Mouse (Mus musculus) limb, embryonic 12.5 days (tissue): ENCODE measurements around the gene Senp3. TPM values are rescaled to one million over a fixed set of nuclear protein-coding genes. Genes with fewer than 3 reads are reported as not detected.

Experiments used
- ATAC-seq: fragments of 200-750 bp; cut with Nextera tagmentation; 2 replicates; pipeline ENCODE4 v1.8.0; 2017; ENCODE audit warnings: low read depth, moderate TSS enrichment; ENCODE audit not compliant: insufficient number of reproducible peaks, insufficient read depth, low FRiP score, low TSS enrichment
- H3K27ac ChIP-seq: fragments of 300-500 bp; sonication (generic); 2 replicates; pipeline ENCODE4 v1.5.1; 2016; ENCODE audit warnings: mild to moderate bottlenecking, moderate library complexity
- H3K27me3 ChIP-seq: fragments of 300-500 bp; sonication (generic); 2 replicates; pipeline ENCODE4 v1.6.1; 2016; ENCODE audit warnings: mild to moderate bottlenecking, moderate library complexity
- H3K36me3 ChIP-seq: fragments of 300-500 bp; sonication (generic); 2 replicates; pipeline ENCODE4 v1.6.1; 2016; ENCODE audit warnings: mild to moderate bottlenecking, moderate library complexity
- H3K4me1 ChIP-seq: fragments of 300-500 bp; sonication (generic); replicated peaks from 2 replicates; pipeline ENCODE4 v1.6.1; 2016
- H3K4me2 ChIP-seq: fragments of 300-500 bp; sonication (generic); 2 replicates; pipeline ENCODE4 v1.6.1; 2016; ENCODE audit warnings: mild to moderate bottlenecking, moderate library complexity
- H3K4me3 ChIP-seq: fragments of 300-500 bp; sonication (generic); replicated peaks from 2 replicates; pipeline ENCODE4 v1.5.1; 2016; ENCODE audit warnings: mild to moderate bottlenecking
- H3K9ac ChIP-seq: fragments of 300-500 bp; sonication (generic); replicated peaks from 2 replicates; pipeline ENCODE4 v1.6.1; 2016; ENCODE audit warnings: mild to moderate bottlenecking, moderate library complexity
- H3K9me3 ChIP-seq: fragments of 300-500 bp; sonication (generic); 2 replicates; pipeline ENCODE4 v1.6.1; 2016; ENCODE audit warnings: mild to moderate bottlenecking, moderate library complexity
- WGBS: fragments of 180-500 bp; shearing (Covaris S2); methylation state at CpG from one replicate; pipeline ENCODE4 v1.1.7; 2016; 5-methylcytosine and 5-hydroxymethylcytosine counted together
- polyA plus RNA-seq: library from polyadenylated mRNA; unstranded; fragments of >200 nt; fragmentation: Nextera tagmentation; extraction: Ambion mirVana; gene quantifications from 2 replicates; pipeline ENCODE4 v1.2.1, GENCODE M21; 2016

The Senp3 gene
- polyA plus RNA-seq, 1 experiment from 2014 or later = 140 TPM

DNA sequence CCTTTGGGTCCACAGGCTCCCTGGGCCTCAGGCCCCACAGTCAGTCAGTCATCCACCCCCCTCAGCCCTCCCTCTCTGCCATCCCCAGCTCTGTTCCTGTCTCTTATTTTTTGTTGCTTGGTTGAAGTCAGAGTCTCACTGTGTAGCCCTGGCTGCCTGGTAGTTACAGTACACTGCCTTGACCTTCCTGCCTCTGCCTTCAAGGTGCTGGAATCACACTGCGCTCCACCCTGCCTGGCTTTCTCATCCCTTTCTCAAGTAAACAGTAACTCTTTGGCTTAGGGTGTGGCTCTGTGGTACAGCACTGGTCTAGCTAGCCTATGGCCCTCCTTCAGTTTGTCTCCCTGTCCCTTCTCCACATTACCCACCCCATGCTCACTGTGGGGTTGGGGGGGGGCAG lies 8.0 kb upstream of the Senp3 start:
- Histone ChIP-seq H3K36me3 (no peaks in the 10 kb centered on the region), H3K4me2 (no peak overlapping the region), H3K27ac (no peak overlapping the region), H3K9me3 (no peaks in the 10 kb centered on the region), H3K4me3 (no peak overlapping the region), H3K9ac (no peak overlapping the region), H3K4me1 (peaks cover 8% of the 10 kb centered on the region; the same call in 1 of the 2 replicates), H3K27me3 (no peaks in the 10 kb centered on the region)
- 91% methylated on average over 1 of the region's 1 CpGs for WGBS
- no peak for ATAC-seq

DNA sequence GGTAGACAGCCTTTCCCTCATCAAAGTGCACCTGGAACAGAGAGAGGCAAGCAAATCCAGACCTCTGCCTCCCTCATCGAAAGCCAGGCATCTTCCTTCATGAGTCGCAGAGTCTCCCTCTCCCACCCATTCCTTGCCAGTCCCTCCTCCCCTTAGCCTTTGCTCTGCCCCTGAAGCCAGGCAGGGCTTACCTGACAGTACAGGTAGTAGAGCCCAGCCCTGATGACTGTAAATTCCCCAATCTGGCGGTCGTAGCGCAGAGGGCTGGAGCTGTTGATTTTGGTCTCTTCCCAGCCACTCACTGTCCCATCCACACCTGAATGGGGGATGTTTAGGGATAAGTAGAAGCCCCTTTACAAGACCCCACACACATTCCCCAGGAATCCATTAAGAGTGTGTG lies 5.2 kb upstream of the Senp3 start:
- Histone ChIP-seq H3K9ac (no peak overlapping the region), H3K9me3 (no peaks in the 10 kb centered on the region), H3K4me2 (peak overlapping the region; percentile 2; the same call in 1 of the 2 replicates), H3K27ac (no peak overlapping the region), H3K4me1 (peaks cover 20% of the 10 kb centered on the region), H3K4me3 (no peak overlapping the region), H3K27me3 (no peaks in the 10 kb centered on the region), H3K36me3 (no peaks in the 10 kb centered on the region)
- no peak for ATAC-seq
- WGBS = 47% methylated on average over 5 of the region's 5 CpGs

DNA sequence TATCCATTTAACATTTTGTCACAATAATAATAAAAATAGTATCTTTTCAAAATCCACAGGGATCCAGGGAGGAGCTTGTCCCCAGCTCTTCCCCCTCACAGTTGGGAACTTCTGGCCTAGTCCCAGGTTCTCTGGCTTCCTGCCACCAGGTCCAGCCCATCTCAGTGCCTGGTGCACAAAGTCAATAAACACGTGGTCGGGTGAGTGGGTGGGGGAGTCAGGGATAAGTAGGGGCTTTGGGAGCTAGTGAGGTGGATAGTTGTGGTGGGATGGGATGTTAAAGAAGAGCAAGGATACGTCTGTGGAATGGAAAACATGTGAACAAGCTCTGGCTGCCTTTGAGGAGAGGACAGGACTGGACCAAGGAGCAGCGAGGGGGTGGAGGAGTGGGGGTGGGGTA lies 4.5 kb upstream of the Senp3 start:
- H3K9ac ChIP-seq = no peak overlapping the region; the same call in 1 of the 2 replicates
- H3K4me1 ChIP-seq = peaks cover 20% of the 10 kb centered on the region
- H3K27me3 ChIP-seq = no peaks in the 10 kb centered on the region
- H3K4me3 ChIP-seq = no peak overlapping the region
- H3K27ac ChIP-seq = no peak overlapping the region
- 15% methylated on average over 4 of the region's 4 CpGs for WGBS
- no peaks in the 10 kb centered on the region for H3K36me3 ChIP-seq
- ATAC-seq = no peak
- H3K9me3 ChIP-seq = no peaks in the 10 kb centered on the region
- 0 out of 2 replicates have a peak overlapping the region, but pooled peaks have one; percentile 2 for H3K4me2 ChIP-seq

DNA sequence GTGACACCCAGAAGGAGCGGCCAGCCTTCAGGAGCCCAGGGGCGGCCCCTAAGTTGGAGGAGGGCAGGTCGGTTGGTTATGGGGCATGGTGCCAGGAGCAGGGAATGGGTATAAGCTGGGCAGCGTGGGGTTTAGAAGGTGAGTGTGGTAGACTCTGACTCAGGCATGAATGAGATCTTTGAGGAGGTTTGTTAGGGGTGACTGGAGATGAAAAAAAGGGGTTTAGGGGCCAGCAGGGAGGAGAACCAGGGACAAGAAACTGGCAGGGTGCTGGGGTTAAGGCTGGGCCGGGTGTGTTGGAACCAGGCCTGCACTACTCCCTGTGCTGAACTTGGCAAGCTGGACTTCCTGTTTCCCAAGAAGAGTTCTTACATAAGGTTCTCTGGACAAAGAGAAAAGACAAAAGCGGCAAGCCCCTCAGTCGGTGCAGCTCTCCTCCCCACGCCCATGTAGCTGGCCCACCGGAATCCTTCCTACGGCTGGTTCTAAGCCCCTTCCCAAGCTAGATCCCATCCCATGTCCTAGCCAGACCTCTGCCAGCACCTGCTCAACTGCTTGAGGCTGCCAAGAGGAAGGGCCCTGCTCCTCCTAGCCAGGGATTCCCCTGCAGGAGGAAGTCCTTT lies 3.8 kb upstream of the Senp3 start, which contains the start of gene Tnfsf13:
TSS of gene Tnfsf13 (minus strand) at position 259 of the 623 bp plus-strand sequence.
- Histone ChIP-seq H3K27me3 (no peaks in the 10 kb centered on the region), H3K36me3 (no peaks in the 10 kb centered on the region; the same call in 1 of the 2 replicates), H3K4me3 (no peak within 1 kb of the TSS; the same call in 1 of the 2 replicates), H3K9ac (peak within 1 kb of the TSS; percentile 13; the same call in 1 of the 2 replicates), H3K27ac (0 out of 2 replicates have a peak within 1 kb of the TSS, but pooled peaks have one; percentile 14), H3K9me3 (no peaks in the 10 kb centered on the region), H3K4me2 (0 out of 2 replicates have a peak within 1 kb of the TSS, but pooled peaks have one; percentile 2), H3K4me1 (peaks cover 26% of the 10 kb centered on the region)
- no peak for ATAC-seq
- 87% methylated on average over 10 of the region's 10 CpGs for WGBS

DNA sequence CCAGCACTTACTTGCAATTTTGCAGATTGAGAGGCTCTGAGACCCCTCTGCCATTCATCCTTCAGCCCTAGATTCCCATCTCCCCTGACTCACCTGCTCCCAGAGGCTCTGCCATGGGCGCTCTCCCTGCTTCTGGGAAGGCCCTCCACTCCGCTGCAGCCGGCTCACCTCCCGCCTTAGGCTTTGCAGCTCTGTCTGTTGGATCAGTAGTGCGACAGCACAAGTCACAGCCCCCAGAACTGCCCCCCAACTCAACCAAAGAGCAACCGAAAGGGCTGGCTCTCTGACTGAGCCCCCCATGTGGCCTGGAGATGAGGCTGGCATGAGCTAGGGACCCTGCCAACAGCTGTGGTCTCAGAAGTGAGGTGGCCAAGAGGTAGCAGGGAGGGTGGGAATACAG lies 3.1 kb upstream of the Senp3 start:
- Histone ChIP-seq H3K9ac (0 out of 2 replicates have a peak overlapping the region, but pooled peaks have one; percentile 13), H3K27ac (no peak overlapping the region)
- 89% methylated on average over 6 of the region's 6 CpGs for WGBS

DNA sequence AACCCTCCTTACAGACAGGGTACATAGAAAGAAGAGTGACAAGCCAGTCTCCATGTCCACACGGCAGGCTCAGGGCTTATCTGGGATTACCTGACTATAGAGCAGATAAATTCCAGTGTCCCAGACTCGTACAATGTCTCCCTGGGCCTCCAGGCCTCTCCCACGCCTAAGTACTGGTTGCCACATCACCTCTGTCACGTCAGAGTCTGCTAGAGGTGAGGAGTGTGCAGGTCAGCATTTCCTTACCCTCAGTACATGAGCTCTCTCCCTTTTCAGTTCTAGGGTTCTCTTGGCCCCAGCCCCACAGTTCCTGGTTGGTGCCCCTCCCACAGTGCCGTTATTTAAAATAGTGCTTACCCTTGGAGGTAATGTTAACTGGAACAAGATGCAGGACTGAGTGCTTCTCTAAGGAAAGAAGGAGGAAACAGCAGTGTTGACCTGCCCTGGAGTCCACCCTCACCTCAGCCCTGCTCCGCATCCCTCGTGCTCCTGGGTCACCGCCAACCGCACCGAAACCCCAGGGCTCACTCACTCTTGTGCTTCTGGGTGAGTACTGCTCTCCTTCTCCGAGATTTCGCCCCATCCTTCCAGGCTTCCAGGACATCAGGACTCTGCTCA lies 2.4 kb upstream of the Senp3 start:
- Histone ChIP-seq H3K4me3 (no peak overlapping the region), H3K9ac (no peak overlapping the region), H3K9me3 (no peaks in the 10 kb centered on the region), H3K27me3 (no peaks in the 10 kb centered on the region), H3K27ac (no peak overlapping the region), H3K36me3 (peaks cover 12% of the 10 kb centered on the region), H3K4me2 (no peak overlapping the region), H3K4me1 (peaks cover 33% of the 10 kb centered on the region)
- WGBS = 82% methylated on average over 12 of the region's 12 CpGs
- ATAC-seq = no peak

More for the DNA sequence above, 3.1 kb upstream of the Senp3 start:
- H3K4me2 ChIP-seq = no peak overlapping the region
- H3K4me1 ChIP-seq = peaks cover 33% of the 10 kb centered on the region
- H3K9me3 ChIP-seq = no peaks in the 10 kb centered on the region
- H3K4me3 ChIP-seq = no peak overlapping the region; the same call in 1 of the 2 replicates
- ATAC-seq = no peak
- no peaks in the 10 kb centered on the region for H3K27me3 ChIP-seq
- H3K36me3 ChIP-seq = peaks cover 7% of the 10 kb centered on the region

DNA sequence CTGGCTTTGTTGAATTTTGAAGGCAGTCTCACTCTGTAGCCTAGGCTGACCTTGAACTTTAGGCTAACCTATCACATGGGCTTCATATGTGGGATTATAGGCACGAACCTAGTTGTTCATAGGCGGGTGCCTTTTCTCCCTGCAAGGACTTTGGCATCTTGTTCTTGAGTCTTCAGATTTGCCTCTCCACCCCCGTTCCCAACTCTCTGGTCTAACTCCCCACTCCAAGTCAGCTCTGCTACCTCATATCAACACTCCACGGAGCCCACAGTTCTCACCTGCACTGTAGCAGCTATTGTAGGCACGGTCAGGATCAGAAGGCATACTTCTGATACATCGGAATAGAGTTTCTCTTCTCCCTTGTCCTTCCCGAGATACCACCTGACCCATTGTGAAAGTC lies 1.7 kb upstream of the Senp3 start:
- Histone ChIP-seq H3K4me3 (no peak overlapping the region), H3K9ac (no peak overlapping the region)

DNA sequence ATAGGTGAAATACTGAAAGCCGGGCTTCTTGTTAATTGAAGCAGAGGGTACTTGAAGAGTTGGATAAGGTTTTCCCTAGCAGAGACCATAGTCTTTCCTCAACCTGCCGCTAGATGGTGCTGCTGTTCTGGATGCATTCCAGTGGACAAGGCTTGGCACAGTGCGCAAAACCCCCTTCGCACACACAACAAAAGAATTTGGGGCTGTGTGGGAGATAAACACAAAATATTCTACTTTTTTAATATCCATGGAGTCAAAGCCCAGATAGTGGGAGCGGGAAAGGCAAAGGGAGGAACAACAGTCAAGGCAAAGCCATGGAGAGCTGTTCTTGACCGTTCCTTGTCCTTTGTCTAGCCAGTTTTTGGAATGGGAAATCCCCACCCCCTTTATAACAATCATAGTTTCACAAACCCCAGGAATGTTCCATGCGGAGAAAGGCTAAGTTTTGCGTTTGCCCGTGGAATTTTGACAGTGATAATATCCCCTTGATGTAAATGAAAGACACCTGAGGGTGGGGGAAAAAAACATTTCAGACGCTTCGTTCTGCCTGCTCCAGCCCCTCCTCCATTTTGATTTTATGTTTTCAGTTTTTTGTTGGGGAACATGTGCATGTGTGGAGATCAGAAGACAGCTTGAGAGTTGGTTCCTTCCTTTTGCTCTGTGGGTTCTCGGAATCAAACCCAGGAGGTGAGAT lies 1.1 kb upstream of the Senp3 start:
- WGBS = 21% methylated on average over 12 of the region's 12 CpGs
- H3K4me2 ChIP-seq = peak overlapping the region; percentile 88
- ATAC-seq = no peak
- H3K9ac ChIP-seq = peak overlapping the region; percentile 83
- peaks cover 25% of the 10 kb centered on the region for H3K36me3 ChIP-seq
- peak overlapping the region; percentile 95 for H3K27ac ChIP-seq
- H3K4me3 ChIP-seq = 0 out of 2 replicates have a peak overlapping the region, but pooled peaks have one; percentile 86
- no peaks in the 10 kb centered on the region for H3K9me3 ChIP-seq
- peaks cover 33% of the 10 kb centered on the region for H3K4me1 ChIP-seq
- H3K27me3 ChIP-seq = no peaks in the 10 kb centered on the region

More for the DNA sequence above, 1.7 kb upstream of the Senp3 start:
- no peak for ATAC-seq
- H3K9me3 ChIP-seq = no peaks in the 10 kb centered on the region
- no peaks in the 10 kb centered on the region for H3K27me3 ChIP-seq
- peak overlapping the region; percentile 88; the same call in 1 of the 2 replicates for H3K4me2 ChIP-seq
- H3K27ac ChIP-seq = peak overlapping the region; percentile 81
- peaks cover 19% of the 10 kb centered on the region for H3K36me3 ChIP-seq
- WGBS = 77% methylated on average over 7 of the region's 7 CpGs
- H3K4me1 ChIP-seq = peaks cover 33% of the 10 kb centered on the region

DNA sequence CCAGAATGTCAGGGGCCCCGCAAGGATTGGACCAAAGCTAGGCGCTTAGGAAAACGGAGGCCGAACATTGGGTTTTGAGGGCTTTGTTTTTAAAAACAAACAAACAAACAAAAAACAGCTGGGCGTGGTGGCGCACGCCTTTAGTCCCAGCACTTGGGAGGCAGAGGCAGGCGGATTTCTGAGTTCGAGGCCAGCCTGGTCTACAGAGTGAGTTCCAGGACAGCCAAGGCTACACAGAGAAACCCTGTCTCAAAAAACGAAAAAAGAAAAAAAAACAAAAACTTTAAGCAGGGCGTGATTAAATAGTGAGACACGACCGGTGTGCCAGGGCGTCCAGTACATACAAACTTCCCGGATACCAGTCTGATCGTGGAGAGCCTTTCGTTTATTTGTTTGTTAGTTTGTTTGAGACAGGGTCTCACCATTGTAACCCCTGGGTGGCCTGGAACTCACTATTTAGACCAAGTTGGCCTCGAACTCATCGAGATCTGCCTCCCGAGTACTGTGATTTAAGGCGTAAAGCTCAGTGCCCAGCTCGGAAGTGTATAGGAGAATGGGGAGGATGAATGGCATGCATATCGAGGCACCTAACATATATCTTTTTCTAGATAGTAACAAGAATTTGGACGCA lies 440 bp upstream of the Senp3 start:
- Histone ChIP-seq H3K36me3 (peaks cover 31% of the 10 kb centered on the region), H3K4me3 (peak overlapping the region; percentile 86), H3K4me2 (peak overlapping the region; percentile 88), H3K9me3 (no peaks in the 10 kb centered on the region), H3K9ac (peak overlapping the region; percentile 83), H3K27ac (peak overlapping the region; percentile 95), H3K27me3 (no peaks in the 10 kb centered on the region), H3K4me1 (peaks cover 33% of the 10 kb centered on the region)
- WGBS = 28% methylated on average over 24 of the region's 24 CpGs
- ATAC-seq = peak; percentile 11; the same call in 1 of the 2 replicates

DNA sequence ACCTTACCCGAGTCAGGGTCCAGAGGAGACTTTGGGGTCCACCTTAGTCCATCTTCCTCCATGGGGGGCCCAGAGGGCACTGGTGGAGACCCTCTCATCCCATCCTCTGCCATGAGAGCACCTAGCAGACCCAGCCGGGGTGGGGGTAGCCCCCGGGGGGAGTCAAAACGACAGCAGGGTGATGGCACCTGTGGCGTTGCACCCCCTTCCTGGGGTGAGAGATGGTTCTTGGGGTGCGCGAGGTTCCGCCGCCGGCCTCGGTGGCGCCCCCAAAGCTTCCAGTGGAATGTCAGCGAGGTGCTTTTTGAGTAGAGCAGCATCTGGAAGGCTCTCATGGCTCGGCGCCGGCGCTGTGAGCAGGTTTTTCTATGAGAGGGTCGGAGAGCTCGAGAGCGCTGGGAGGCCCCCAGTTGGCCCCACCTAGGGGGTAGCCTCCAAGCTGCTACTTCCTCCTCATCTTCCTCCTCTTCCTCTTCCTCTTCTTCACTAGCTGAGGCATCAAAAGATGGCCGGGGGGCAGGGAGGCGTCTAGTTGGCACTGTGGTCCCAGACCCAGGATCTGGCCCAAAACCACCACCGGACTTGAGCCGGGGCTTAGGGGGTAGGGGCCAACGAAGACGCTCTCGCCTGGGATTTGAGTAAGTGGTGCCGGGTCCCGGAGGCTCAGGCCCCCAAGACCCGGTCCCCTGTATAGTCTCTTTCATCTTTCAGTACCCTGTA lies 1.6 kb downstream of the Senp3 start:
- Histone ChIP-seq H3K27ac (no peak overlapping the region), H3K36me3 (peaks cover 51% of the 10 kb centered on the region), H3K4me3 (peak overlapping the region; percentile 86), H3K27me3 (no peaks in the 10 kb centered on the region), H3K9ac (peak overlapping the region; percentile 83; the same call in 1 of the 2 replicates), H3K4me1 (peaks cover 25% of the 10 kb centered on the region), H3K4me2 (peak overlapping the region; percentile 88), H3K9me3 (no peaks in the 10 kb centered on the region)
- 89% methylated on average over 30 of the region's 30 CpGs for WGBS
- no peak for ATAC-seq
